Mouse (Mus musculus) liver, embryonic 12.5 days (tissue): Measurements from ENCODE around the gene Macrod2. TPM values are rescaled to one million over a fixed set of nuclear protein-coding genes. Genes with fewer than 3 reads are reported as not detected.

Experiments used
- ATAC-seq: fragments of 200-750 bp; cut with Nextera tagmentation; 2 replicates; pipeline ENCODE4 v1.8.0; 2017; ENCODE audit warnings: moderate number of reproducible peaks, mild to moderate bottlenecking, moderate library complexity
- H3K27ac ChIP-seq: fragments of 300-500 bp; sonication (generic); 2 replicates; pipeline ENCODE4 v1.5.1; 2016; ENCODE audit warnings: mild to moderate bottlenecking
- H3K27me3 ChIP-seq: fragments of 300-500 bp; sonication (generic); replicated peaks from 2 replicates; pipeline ENCODE4 v1.6.1; 2016; ENCODE audit warnings: mild to moderate bottlenecking, moderate library complexity
- H3K36me3 ChIP-seq: fragments of 300-500 bp; sonication (generic); 2 replicates; pipeline ENCODE4 v1.6.1; 2016; ENCODE audit warnings: mild to moderate bottlenecking, moderate library complexity
- H3K4me1 ChIP-seq: fragments of 300-500 bp; sonication (generic); 2 replicates; pipeline ENCODE4 v1.6.1; 2016
- H3K4me2 ChIP-seq: fragments of 300-500 bp; sonication (generic); 2 replicates; pipeline ENCODE4 v1.6.1; 2016; ENCODE audit warnings: mild to moderate bottlenecking, moderate library complexity
- H3K4me3 ChIP-seq: fragments of 300-500 bp; sonication (generic); 2 replicates; pipeline ENCODE4 v1.5.1; 2016; ENCODE audit warnings: mild to moderate bottlenecking, moderate library complexity
- H3K9ac ChIP-seq: fragments of 300-500 bp; sonication (generic); 2 replicates; pipeline ENCODE4 v1.6.1; 2016; ENCODE audit warnings: mild to moderate bottlenecking, moderate library complexity
- H3K9me3 ChIP-seq: fragments of 300-500 bp; sonication (generic); replicated peaks from 2 replicates; pipeline ENCODE4 v1.6.1; 2016; ENCODE audit warnings: mild to moderate bottlenecking, moderate library complexity
- WGBS: fragments of 180-500 bp; shearing (Covaris S2); methylation state at CpG from one replicate; pipeline ENCODE4 v1.1.7; 2016; ENCODE audit not compliant: insufficient replicate concordance; 5-methylcytosine and 5-hydroxymethylcytosine counted together
- polyA plus RNA-seq: library from polyadenylated mRNA; unstranded; fragments of >200 nt; fragmentation: Nextera tagmentation; extraction: Ambion mirVana; gene quantifications from 2 replicates; pipeline ENCODE4 v1.2.1, GENCODE M21; 2016

Macrod2 gene
- polyA plus RNA-seq, 1 experiment from 2014 or later = 11.3 TPM

DNA sequence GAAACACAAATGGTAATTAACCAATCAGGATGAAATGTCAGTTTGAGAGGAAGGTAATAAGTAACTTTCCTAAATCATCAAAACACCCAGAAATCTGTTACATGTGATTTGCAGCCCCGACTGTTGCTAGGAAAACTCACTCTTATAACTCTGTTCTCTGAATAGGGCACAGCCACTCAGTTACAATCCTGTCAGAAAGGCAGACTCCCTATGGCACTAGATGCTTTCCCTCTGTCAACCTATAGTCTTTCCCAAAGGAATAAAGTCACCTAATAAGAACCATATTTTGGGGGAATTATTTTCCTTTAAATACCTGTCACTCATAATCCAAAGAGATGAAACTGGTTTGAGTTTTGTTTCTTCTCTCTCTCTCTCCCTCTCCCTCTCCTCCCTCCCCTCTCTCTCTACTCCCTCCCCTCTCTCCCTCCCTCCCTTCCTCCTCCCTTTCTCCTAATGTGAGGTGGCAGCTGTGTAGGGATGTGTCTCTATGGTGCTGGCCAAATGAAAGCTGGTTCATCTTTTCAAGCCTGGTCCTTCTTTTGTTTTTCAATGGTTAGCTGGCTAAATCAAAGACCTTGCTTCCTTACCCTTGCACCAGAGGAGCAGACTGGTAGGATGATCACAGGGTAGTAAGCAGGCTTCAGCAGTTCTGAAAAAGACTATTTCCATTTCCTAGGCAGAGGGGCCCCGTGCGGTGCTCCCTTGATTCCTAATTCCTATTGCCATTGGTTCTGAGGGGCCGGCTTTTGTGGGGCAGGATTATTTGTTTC lies 661.8 kb downstream of the Macrod2 start:
- Histone ChIP-seq H3K36me3 (no peaks in the 10 kb centered on the region), H3K9me3 (no peaks in the 10 kb centered on the region), H3K4me3 (no peak overlapping the region), H3K27ac (no peak overlapping the region), H3K4me2 (no peak overlapping the region), H3K4me1 (no peaks in the 10 kb centered on the region), H3K27me3 (no peaks in the 10 kb centered on the region), H3K9ac (no peak overlapping the region)
- 50% methylated on average over 4 of the region's 4 CpGs for WGBS
- ATAC-seq = no peak

DNA sequence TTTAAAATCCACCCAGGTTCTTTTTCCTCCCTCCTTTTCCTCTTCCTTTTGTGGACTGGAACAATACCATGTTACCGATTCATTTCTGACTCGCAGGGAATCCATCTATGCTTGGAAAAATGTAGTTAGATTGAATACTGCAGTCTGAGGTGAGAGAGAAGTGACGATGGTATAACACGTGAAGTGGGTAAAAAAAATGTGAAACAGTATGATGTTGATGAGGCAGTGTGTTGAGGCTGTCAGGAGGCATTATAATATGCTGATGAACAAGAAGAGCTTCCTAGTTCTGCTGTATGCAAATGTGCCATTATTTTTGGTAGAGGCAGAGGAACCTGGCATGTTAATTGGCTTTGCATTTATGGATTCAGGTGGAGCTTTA lies 662.3 kb downstream of the Macrod2 start:
- Histone ChIP-seq H3K27me3 (no peaks in the 10 kb centered on the region), H3K9ac (no peak overlapping the region), H3K4me1 (no peaks in the 10 kb centered on the region), H3K9me3 (no peaks in the 10 kb centered on the region), H3K4me3 (no peak overlapping the region), H3K27ac (no peak overlapping the region), H3K36me3 (no peaks in the 10 kb centered on the region), H3K4me2 (no peak overlapping the region)
- no peak for ATAC-seq
- WGBS = 57% methylated on average over 4 of the region's 4 CpGs

DNA sequence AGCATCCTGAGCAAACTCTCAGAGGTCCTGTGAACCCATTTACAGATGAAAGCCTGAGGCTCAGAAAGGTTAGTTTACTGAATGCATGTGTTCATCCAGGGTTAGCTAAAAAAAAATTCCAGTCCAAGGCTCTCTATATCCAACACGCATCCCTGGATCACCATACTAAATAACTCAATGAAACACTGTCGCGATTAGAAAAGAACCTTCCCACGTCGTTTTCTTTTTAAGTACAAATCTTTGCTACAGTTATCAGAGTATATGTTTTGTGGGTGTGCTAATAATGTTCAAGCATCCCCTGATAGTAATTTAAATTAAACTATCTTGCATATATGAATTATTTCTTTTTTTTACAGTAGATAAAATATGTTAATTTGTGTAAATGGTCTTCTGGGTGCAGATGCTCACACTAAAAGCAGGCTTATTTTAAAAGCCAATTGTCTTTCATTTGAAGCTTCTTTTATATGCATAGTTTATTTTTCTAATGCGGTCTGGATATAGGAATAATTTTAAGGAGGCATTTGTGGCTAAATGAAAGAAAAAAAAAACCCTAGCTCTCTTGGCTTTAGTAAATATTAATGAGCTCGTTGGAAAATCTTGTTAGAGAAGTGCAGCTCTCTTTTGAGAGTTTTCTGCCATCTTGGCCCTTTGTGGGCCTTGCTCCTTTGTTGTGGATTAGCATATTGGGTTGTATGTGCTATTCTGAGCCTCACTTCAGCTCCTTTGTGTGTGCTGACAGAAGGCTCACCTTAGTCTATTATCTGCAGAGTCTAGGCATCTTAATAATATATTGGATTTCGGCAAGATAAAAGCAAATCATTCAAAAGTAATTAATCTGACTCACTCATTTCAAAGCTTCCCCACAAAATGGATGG lies 679.1 kb downstream of the Macrod2 start:
- H3K36me3 ChIP-seq = no peaks in the 10 kb centered on the region

DNA sequence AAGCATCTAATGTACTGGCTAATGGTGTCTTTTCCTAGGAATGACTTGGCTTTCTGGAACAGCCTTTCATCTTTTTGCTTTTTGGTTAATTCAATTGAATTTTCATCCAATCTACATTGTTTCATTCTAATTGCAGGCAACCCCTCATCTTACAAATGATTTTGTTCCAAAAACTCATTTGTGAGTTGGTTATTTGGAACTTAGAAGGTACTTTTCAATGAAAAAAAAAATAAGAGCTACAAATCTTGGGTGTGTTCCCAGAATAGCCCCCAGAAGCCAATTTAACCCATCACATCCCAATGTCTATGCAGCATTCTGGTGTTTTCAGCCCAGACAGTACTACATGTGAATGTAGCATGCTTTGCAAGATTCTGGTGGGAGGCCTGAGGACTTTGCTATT lies 683.1 kb downstream of the Macrod2 start:
- no peaks in the 10 kb centered on the region for H3K27me3 ChIP-seq
- no peaks in the 10 kb centered on the region for H3K4me1 ChIP-seq
- no peak overlapping the region for H3K27ac ChIP-seq
- no peaks in the 10 kb centered on the region for H3K36me3 ChIP-seq
- H3K9ac ChIP-seq = no peak overlapping the region
- ATAC-seq = no peak
- H3K9me3 ChIP-seq = no peaks in the 10 kb centered on the region
- H3K4me2 ChIP-seq = no peak overlapping the region
- H3K4me3 ChIP-seq = no peak overlapping the region

More for the DNA sequence above, 679.1 kb downstream of the Macrod2 start:
- 70% methylated on average over 8 of the region's 8 CpGs for WGBS
- Histone ChIP-seq H3K9ac (no peak overlapping the region), H3K4me1 (no peaks in the 10 kb centered on the region), H3K4me3 (no peak overlapping the region), H3K27ac (no peak overlapping the region), H3K9me3 (no peaks in the 10 kb centered on the region), H3K4me2 (no peak overlapping the region), H3K27me3 (no peaks in the 10 kb centered on the region)
- no peak for ATAC-seq

DNA sequence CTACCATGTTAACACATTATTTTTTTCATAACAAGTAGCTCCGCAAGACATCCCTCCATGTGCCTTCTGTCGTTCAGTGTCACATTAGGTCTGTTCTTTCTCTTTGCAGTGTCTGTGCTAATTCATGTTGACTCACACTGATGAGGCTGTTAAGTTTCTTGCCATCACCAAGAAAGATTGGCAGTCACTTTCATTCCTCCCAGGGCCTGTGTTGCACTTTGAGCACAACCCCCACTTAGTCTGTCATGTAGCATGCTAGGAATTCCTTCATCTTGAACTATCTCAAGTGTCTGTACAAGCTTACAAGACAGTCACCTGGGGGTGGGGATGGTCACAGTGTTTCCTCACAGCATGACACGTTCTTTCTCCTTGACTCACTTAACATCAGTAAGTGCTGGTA lies 696.2 kb downstream of the Macrod2 start:
- H3K9ac ChIP-seq = no peak overlapping the region
- WGBS = 68% methylated on average over 3 of the region's 3 CpGs
- H3K27ac ChIP-seq = no peak overlapping the region
- H3K27me3 ChIP-seq = no peaks in the 10 kb centered on the region
- H3K4me3 ChIP-seq = no peak overlapping the region
- H3K4me2 ChIP-seq = no peak overlapping the region
- H3K4me1 ChIP-seq = no peaks in the 10 kb centered on the region
- H3K9me3 ChIP-seq = no peaks in the 10 kb centered on the region
- ATAC-seq = no peak
- H3K36me3 ChIP-seq = no peaks in the 10 kb centered on the region

DNA sequence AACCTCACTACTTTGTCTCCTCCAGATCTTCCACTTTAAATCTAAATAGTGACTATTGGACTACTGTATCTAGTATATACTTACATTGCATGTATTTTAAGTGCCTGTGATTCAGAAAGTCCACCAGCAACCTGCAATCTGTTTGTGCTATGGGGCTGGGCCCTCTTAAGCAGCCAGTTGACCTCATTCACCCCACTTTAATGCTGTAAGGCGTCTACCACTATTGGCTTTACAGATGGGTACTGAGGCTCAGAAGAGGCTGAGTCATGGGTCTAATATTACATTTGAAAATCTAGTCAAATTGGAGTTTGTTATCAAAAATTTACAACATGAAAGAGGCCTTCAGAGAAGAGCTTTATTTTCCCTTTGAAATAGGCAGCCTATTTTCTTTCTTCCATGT lies 722.5 kb downstream of the Macrod2 start:
- no peak overlapping the region for H3K4me2 ChIP-seq
- no peak overlapping the region for H3K27ac ChIP-seq
- H3K36me3 ChIP-seq = no peaks in the 10 kb centered on the region
- no peak overlapping the region for H3K9ac ChIP-seq
- no peaks in the 10 kb centered on the region for H3K9me3 ChIP-seq
- ATAC-seq = no peak
- no peaks in the 10 kb centered on the region for H3K4me1 ChIP-seq
- no peak overlapping the region for H3K4me3 ChIP-seq
- 38% methylated on average over 1 of the region's 1 CpGs for WGBS
- no peaks in the 10 kb centered on the region for H3K27me3 ChIP-seq

DNA sequence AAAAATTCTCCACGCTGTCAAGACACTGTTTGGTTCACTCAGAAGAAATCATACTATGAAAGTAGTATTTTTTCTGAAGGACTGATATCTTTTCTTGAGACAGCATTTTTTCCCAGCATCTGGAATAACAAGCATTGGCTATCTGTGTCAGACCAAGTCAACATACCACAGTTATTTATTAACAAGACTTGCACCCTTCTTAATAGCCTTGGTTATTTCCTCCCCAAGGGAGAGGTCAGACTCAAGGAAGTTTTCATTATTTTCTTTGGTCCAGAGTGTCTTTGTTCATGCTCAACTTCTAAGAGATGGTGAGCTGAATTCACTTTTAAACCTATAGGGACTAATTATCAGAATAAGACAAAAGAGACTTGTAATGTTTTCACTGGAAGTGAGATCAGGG lies 728.8 kb downstream of the Macrod2 start:
- H3K9ac ChIP-seq = no peak overlapping the region
- no peak overlapping the region for H3K4me2 ChIP-seq
- no peak overlapping the region for H3K4me3 ChIP-seq
- no peaks in the 10 kb centered on the region for H3K27me3 ChIP-seq
- WGBS = 36% methylated on average over 1 of the region's 1 CpGs
- no peak for ATAC-seq
- H3K27ac ChIP-seq = no peak overlapping the region
- H3K36me3 ChIP-seq = no peaks in the 10 kb centered on the region
- no peaks in the 10 kb centered on the region for H3K9me3 ChIP-seq
- H3K4me1 ChIP-seq = no peaks in the 10 kb centered on the region

DNA sequence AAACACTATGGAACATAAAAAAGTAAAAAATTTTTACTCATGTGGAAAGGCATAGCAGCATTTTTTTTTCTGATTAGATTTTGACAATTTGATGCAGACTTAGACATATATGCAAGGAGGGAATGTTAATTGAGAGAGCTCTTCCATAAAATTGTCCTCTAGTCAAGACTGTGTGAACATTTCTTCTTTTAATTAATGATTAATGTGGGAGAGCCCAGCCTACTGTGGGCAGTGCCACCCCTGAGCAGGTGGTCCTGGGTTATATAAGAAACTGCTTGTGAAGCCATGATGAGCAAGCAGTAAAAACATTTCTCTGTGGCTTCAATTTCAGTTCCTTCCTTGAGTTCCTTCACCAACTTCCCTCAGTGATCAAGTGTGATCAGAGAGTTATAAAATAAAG lies 730.5 kb downstream of the Macrod2 start:
- H3K36me3 ChIP-seq = no peaks in the 10 kb centered on the region
- no peak overlapping the region for H3K27ac ChIP-seq
- no peak overlapping the region for H3K4me3 ChIP-seq
- no peak overlapping the region for H3K4me2 ChIP-seq
- H3K9ac ChIP-seq = no peak overlapping the region
- H3K4me1 ChIP-seq = no peaks in the 10 kb centered on the region
- no peaks in the 10 kb centered on the region for H3K9me3 ChIP-seq
- no peaks in the 10 kb centered on the region for H3K27me3 ChIP-seq
- no peak for ATAC-seq

DNA sequence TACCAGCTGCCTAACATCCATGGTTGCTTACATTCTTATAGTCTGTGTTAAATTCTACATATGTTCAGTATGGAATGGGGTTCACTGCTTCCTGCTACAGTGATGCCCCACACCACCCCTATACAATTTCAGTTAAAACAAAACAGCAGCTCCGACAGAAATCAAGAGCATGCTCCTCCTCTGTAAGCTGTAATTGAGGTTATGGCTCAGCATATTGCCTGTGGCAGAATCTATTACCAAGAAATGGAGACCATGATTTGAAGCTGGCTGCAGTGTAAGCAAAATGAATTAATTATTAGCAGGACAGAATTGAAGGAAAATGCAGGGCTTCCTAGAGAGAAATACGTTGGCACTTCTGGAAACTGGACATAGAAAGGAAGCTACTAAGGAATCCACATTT lies 747.2 kb downstream of the Macrod2 start:
- Histone ChIP-seq H3K27ac (no peak overlapping the region), H3K9ac (no peak overlapping the region), H3K4me2 (no peak overlapping the region), H3K4me1 (no peaks in the 10 kb centered on the region), H3K27me3 (no peaks in the 10 kb centered on the region), H3K9me3 (no peaks in the 10 kb centered on the region), H3K36me3 (no peaks in the 10 kb centered on the region), H3K4me3 (no peak overlapping the region)
- 51% methylated on average over 2 of the region's 2 CpGs for WGBS
- ATAC-seq = no peak

DNA sequence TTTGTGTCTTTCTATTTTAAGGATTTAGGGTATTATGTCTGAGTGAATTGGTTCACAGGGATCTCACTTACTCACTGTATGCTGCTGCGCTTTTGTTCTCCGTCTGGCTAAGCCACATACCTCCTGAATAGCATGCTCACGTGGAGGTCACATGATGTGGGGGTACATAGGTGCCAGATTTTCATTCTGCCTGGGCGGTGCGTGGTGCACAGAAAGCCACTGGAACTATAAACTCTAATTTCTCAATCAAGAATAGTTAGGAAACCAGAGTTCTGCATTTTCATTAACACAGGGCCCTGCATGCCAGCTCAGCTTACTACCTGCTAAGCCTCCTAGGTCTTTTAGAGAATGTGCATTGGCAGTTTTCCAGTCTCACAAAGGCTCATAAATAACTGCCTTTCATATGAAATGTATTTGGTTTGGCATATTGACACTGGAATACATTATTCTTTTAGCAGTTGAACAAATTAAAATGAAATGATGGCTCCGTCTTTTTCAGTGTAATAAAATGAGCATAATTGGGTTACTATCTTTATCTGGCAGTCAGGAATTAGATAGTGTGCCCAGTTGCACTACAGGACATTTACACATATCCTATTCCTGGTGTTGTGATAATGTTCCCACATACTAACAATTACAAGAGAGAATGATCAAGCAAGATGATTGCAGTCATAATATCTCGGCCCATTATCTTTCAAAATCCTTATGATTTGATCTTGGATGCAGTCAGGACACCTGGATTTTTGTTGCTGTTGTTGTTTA lies 757.1 kb downstream of the Macrod2 start:
- 67% methylated on average over 7 of the region's 7 CpGs for WGBS
- Histone ChIP-seq H3K27me3 (no peaks in the 10 kb centered on the region), H3K36me3 (no peaks in the 10 kb centered on the region), H3K4me1 (no peaks in the 10 kb centered on the region), H3K9me3 (no peaks in the 10 kb centered on the region), H3K9ac (no peak overlapping the region), H3K4me2 (no peak overlapping the region), H3K27ac (no peak overlapping the region), H3K4me3 (no peak overlapping the region)
- no peak for ATAC-seq

DNA sequence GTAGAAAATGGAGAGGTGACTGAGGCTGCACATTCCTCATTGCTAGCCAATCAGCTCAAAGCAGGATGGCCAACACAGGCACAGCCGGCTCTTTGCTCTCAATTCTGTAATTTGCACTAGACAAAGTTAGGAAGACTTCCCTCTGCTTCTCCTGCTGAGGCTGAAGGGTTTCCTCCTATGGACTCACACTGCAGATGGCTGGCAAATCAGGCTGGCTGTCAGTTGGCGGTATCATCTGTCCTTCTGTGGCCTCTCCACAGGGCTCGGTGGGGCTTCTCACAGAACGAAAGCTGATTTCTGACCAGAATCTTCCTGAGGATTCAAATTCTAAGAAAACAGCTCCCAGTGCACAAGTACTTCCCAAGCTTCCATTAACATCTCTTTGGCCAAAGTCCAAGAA lies 760.9 kb downstream of the Macrod2 start:
- H3K4me3 ChIP-seq = no peak overlapping the region
- no peak overlapping the region for H3K4me2 ChIP-seq
- no peaks in the 10 kb centered on the region for H3K4me1 ChIP-seq
- H3K27ac ChIP-seq = no peak overlapping the region
- no peaks in the 10 kb centered on the region for H3K36me3 ChIP-seq
- WGBS = 57% methylated on average over 4 of the region's 4 CpGs
- H3K9me3 ChIP-seq = no peaks in the 10 kb centered on the region
- no peaks in the 10 kb centered on the region for H3K27me3 ChIP-seq
- no peak overlapping the region for H3K9ac ChIP-seq
- no peak for ATAC-seq

DNA sequence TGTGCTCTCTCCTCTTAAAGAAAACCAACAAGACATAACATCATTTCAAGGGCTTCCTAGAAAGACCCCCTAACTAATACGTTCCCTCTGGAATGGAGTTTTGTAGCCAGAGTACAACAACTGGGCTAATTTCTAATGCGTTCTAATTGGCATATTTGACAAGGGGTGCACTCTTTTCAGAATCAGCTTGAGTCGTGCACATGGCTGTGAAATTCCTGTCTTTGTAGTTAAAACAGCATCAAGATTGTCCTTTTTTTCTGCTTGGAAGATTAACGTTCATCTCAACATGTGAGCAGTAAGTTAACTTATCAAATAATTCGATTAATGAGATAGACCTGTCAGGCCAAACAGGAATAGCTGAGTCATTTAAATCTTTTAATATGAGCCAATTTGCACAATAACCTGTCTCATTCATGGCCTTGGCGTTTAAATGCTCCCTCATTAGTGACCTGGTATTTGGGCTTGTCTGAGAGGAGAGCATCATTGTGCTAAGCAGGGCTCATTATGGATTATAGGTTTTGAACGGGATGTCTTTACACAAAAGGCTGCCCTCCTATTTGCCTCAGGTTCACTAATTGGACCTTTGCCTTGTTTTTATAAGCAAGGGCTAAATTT lies 762.0 kb downstream of the Macrod2 start:
- ATAC-seq = no peak
- 69% methylated on average over 7 of the region's 7 CpGs for WGBS
- H3K9ac ChIP-seq = no peak overlapping the region
- H3K36me3 ChIP-seq = no peaks in the 10 kb centered on the region
- no peaks in the 10 kb centered on the region for H3K4me1 ChIP-seq
- no peaks in the 10 kb centered on the region for H3K27me3 ChIP-seq
- H3K9me3 ChIP-seq = no peaks in the 10 kb centered on the region
- H3K4me3 ChIP-seq = no peak overlapping the region
- H3K27ac ChIP-seq = no peak overlapping the region
- H3K4me2 ChIP-seq = no peak overlapping the region
